Mouse (Mus musculus) 416B (cell line): ENCODE measurements around the gene Med15.
"Not testable (repeated sequence)": the region's sequence is repeated elsewhere in the genome, so short reads cannot be mapped to it uniquely, and the experiment has no call there.

Experiments
- DNase-seq: peaks from one replicate; pipeline ENCODE4 v3.0.0; 2011; ENCODE audit warnings: low read depth

Med15 gene

GRCm38 (mm10) chr16:17732841-17733340 is at the start of gene Med15:
TSS of gene Med15 (minus strand) at chr16:17732891.
- no peak for DNase-seq

GRCm38 (mm10) chr16:17779692-17780091 is 47.0 kb upstream of the Med15 start:
- peak; percentile 53 for DNase-seq

GRCm38 (mm10) chr16:17778223-17778622 is 45.5 kb upstream of the Med15 start:
- peak; percentile 55 for DNase-seq

- peak; percentile 23 for DNase-seq
Measured at GRCm38 (mm10) chr16:17776828-17777227, 44.1 kb upstream of the Med15 start.

- peak; percentile 52 for DNase-seq
Measured at GRCm38 (mm10) chr16:17771117-17771865, 38.6 kb upstream of the Med15 start.

GRCm38 (mm10) chr16:17768834-17769233 is 36.1 kb upstream of the Med15 start:
- peak; percentile 44 for DNase-seq

GRCm38 (mm10) chr16:17764108-17764511 is 31.4 kb upstream of the Med15 start:
- no peak for DNase-seq

GRCm38 (mm10) chr16:17761074-17761473 is 28.4 kb upstream of the Med15 start:
- DNase-seq, result peak; percentile 53

- peak; percentile 80 for DNase-seq
Measured at GRCm38 (mm10) chr16:17760657-17761056, 28.0 kb upstream of the Med15 start.

- DNase-seq, result peak; percentile 45
Measured at GRCm38 (mm10) chr16:17759813-17760321, 27.2 kb upstream of the Med15 start.

- DNase-seq, result peak; percentile 87
Measured at GRCm38 (mm10) chr16:17759344-17759773, 26.7 kb upstream of the Med15 start, which contains the start of gene Klhl22. TSS of gene Klhl22 (plus strand) at chr16:17759618.

- DNase-seq, result no peak
Measured at GRCm38 (mm10) chr16:17758902-17759301, 26.2 kb upstream of the Med15 start.

GRCm38 (mm10) chr16:17757756-17758155 is 25.1 kb upstream of the Med15 start:
- no peak for DNase-seq

GRCm38 (mm10) chr16:17753686-17754085 is 21.0 kb upstream of the Med15 start:
- DNase-seq, result peak; percentile 38

GRCm38 (mm10) chr16:17753001-17753400 is 20.3 kb upstream of the Med15 start:
- no peak for DNase-seq

GRCm38 (mm10) chr16:17745067-17745466 is 12.4 kb upstream of the Med15 start:
- DNase-seq, result peak; percentile 56

- DNase-seq, result peak; percentile 64
Measured at GRCm38 (mm10) chr16:17744536-17744935, 11.8 kb upstream of the Med15 start.

- DNase-seq, result peak; percentile 17
Measured at GRCm38 (mm10) chr16:17743279-17743678, 10.6 kb upstream of the Med15 start.

GRCm38 (mm10) chr16:17742810-17743209 is 10.1 kb upstream of the Med15 start:
- no peak for DNase-seq

- no peak for DNase-seq
Measured at GRCm38 (mm10) chr16:17740080-17740479, 7.4 kb upstream of the Med15 start.

- no peak for DNase-seq
Measured at GRCm38 (mm10) chr16:17736156-17736555, 3.5 kb upstream of the Med15 start.

GRCm38 (mm10) chr16:17734872-17735271 is 2.2 kb upstream of the Med15 start:
- not testable (repeated sequence) for DNase-seq

GRCm38 (mm10) chr16:17733646-17734045 is 955 bp upstream of the Med15 start:
- DNase-seq, result no peak
